31 mouse cellular contexts compared by ENCODE assay signal in genomic region chr19:56189185-56189584, GRCm38 (mm10).
DNase-seq lines count a peak whose midpoint lies in the region; ATAC-seq and TF ChIP-seq lines count a peak whose summit lies in the region.
"Had no signal": no experiment of that assay in that cellular context is flagged by ENCODE, and none has a peak within 500 bp of the region (broad histone marks: within the 10 kb centered on the region; RNA-seq: fewer than 3 reads in every experiment).

No protein-coding gene starts in this region.

- TF ChIP-seq CTCF in liver, embryonic 14.5 days (IDR thresholded peaks at IDR 0.05; ENCODE audit: low read depth) = no peak

- no peak for DNase-seq in heart, postnatal 25 days (ENCODE audit: low spot score)
- peak; percentile 15 for DNase-seq in c-Kit-negative CD71-positive TER-119-positive erythroid progenitor cells, embryonic 14.5 days (ENCODE audit: low read depth, low spot score)
- peak; percentile 32 for DNase-seq in c-Kit-positive CD71-positive TER-119-positive erythroid progenitor cells, embryonic 14.5 days (ENCODE audit: low spot score)
- peak in 1 of 3 experiments; percentile 31 for DNase-seq in liver, embryonic 14.5 days (ENCODE audit: low read depth in 3 of 3, low spot score in 3 of 3)
- DNase-seq in gastrocnemius, postnatal 25 days = no peak
- no peak for DNase-seq in layer of hippocampus, postnatal 36 days
- no peak for DNase-seq in Muller cell, postnatal 12 days (ENCODE audit: inconsistent ontology term)
- DNase-seq: adrenal gland, postnatal 10 days; B cell, adult 2 months; cerebellum, adult 2 months; cerebellum, postnatal 25 days; gastrocnemius, adult 2 months; heart, adult 2 months; kidney, adult 18-20 months; kidney, postnatal 4 days; lung, adult 18-20 months; right cerebral cortex, adult 18-20 months; spleen, adult 18-20 months; thymus, postnatal 14 days had no signal

- H3K4me3 ChIP-seq in heart, embryonic 12.5 days = no peak overlapping the region
- H3K4me3 ChIP-seq in liver, embryonic 14.5 days (ENCODE audit: insufficient read depth in 1 of 2, low read depth in 2 of 2, low read length in 2 of 2) = no peak overlapping the region
- H3K4me3 ChIP-seq: embryonic facial prominence, embryonic 10.5 days; embryonic facial prominence, embryonic 15.5 days; forebrain, embryonic 15.5 days; gastrocnemius, adult 2 months; heart, adult 2 months; heart, embryonic 15.5 days; hindbrain, embryonic 15.5 days; limb, embryonic 12.5 days; midbrain, embryonic 15.5 days had no signal

- H3K27me3 ChIP-seq in heart, embryonic 12.5 days (replicated peaks) = no peaks in the 10 kb centered on the region
- no peaks in the 10 kb centered on the region for H3K27me3 ChIP-seq in liver, embryonic 14.5 days (ENCODE audit: control insufficient read depth, insufficient read depth, low read length)
- H3K27me3 ChIP-seq: embryonic facial prominence, embryonic 15.5 days; heart, embryonic 15.5 days; hindbrain, embryonic 15.5 days; midbrain, embryonic 15.5 days had no signal

- no peaks in the 10 kb centered on the region for H3K36me3 ChIP-seq in heart, embryonic 12.5 days
- H3K36me3 ChIP-seq in liver, embryonic 14.5 days (replicated peaks; ENCODE audit: control insufficient read depth, insufficient read depth, low read depth) = no peaks in the 10 kb centered on the region
- H3K36me3 ChIP-seq: embryonic facial prominence, embryonic 10.5 days; embryonic facial prominence, embryonic 15.5 days; forebrain, embryonic 15.5 days; heart, embryonic 15.5 days; hindbrain, embryonic 15.5 days; limb, embryonic 12.5 days; midbrain, embryonic 15.5 days had no signal

- H3K4me2 ChIP-seq in heart, embryonic 12.5 days = no peak overlapping the region
- no peak overlapping the region for H3K4me2 ChIP-seq in liver, embryonic 14.5 days (ENCODE audit: low read depth)
- H3K4me2 ChIP-seq: embryonic facial prominence, embryonic 15.5 days; forebrain, embryonic 15.5 days; heart, embryonic 15.5 days; hindbrain, embryonic 15.5 days; limb, embryonic 12.5 days; midbrain, embryonic 15.5 days had no signal

- intact Hi-C loops in heart, postnatal 25 days (cut with DNase I) = no loop called here

- peak; percentile 73 for TF ChIP-seq EP300 in liver, embryonic 14.5 days (IDR thresholded peaks at IDR 0.05; ENCODE audit: low read depth)

- no peaks in the 10 kb centered on the region for H3K4me1 ChIP-seq in heart, embryonic 12.5 days (replicated peaks)
- H3K4me1 ChIP-seq in liver, embryonic 14.5 days (replicated peaks; ENCODE audit: control insufficient read depth in 2 of 2, insufficient read depth in 2 of 2, low read length in 1 of 2) = peaks cover 8 to 13% of the 10 kb centered on the region in 2 experiments; a peak in 3 of 4 replicates
- H3K4me1 ChIP-seq: embryonic facial prominence, embryonic 15.5 days; heart, embryonic 15.5 days had no signal

- peak; percentile 86 for ATAC-seq in heart, embryonic 12.5 days (ENCODE audit: insufficient number of reproducible peaks, low FRiP score)
- ATAC-seq in liver, embryonic 14.5 days (ENCODE audit: insufficient read depth) = peak; percentile 91
- ATAC-seq: lung, postnatal 0 days; midbrain, embryonic 15.5 days; Patski had no signal

- no peak overlapping the region for H3K9ac ChIP-seq in heart, embryonic 12.5 days
- no peak overlapping the region for H3K9ac ChIP-seq in liver, embryonic 14.5 days (replicated peaks)
- H3K9ac ChIP-seq: embryonic facial prominence, embryonic 15.5 days; forebrain, embryonic 15.5 days; heart, embryonic 15.5 days; hindbrain, embryonic 15.5 days; limb, embryonic 12.5 days; midbrain, embryonic 15.5 days had no signal

- no peak overlapping the region for H3K27ac ChIP-seq in heart, embryonic 12.5 days (ENCODE audit: poor library complexity, severe bottlenecking)
- H3K27ac ChIP-seq in liver, embryonic 14.5 days = no peak overlapping the region
- H3K27ac ChIP-seq: embryonic facial prominence, embryonic 15.5 days; forebrain, embryonic 15.5 days; gastrocnemius, adult 2 months; heart, adult 2 months; heart, embryonic 15.5 days; hindbrain, embryonic 15.5 days; kidney, postnatal 0 days; limb, embryonic 12.5 days; macrophage had no signal

- peaks cover 2% of the 10 kb centered on the region; the same call in 1 of the 2 replicates for H3K9me3 ChIP-seq in heart, embryonic 12.5 days (replicated peaks)
- no peaks in the 10 kb centered on the region for H3K9me3 ChIP-seq in liver, embryonic 14.5 days (ENCODE audit: control insufficient read depth, low read length)
- H3K9me3 ChIP-seq: forebrain, embryonic 15.5 days; heart, embryonic 15.5 days; hindbrain, embryonic 15.5 days; midbrain, embryonic 15.5 days had no signal

- 79% methylated on average over 1 of the region's 1 CpGs for WGBS in heart, embryonic 12.5 days
- 61% methylated on average over 1 of the region's 1 CpGs for WGBS in liver, embryonic 14.5 days (ENCODE audit: insufficient replicate concordance)

Comparison
In these comparisons a context has a peak if more than half of its experiments do, and no peak if none do; other contexts are left out.
1. DNase-seq: peak in c-Kit-negative CD71-positive TER-119-positive erythroid progenitor cells, embryonic 14.5 days (single experiment) and c-Kit-positive CD71-positive TER-119-positive erythroid progenitor cells, embryonic 14.5 days (single experiment); none in heart, postnatal 25 days (single experiment), gastrocnemius, postnatal 25 days (single experiment), layer of hippocampus, postnatal 36 days (0 of 2) and Muller cell, postnatal 12 days (single experiment).